Mouse (Mus musculus): Measurements from ENCODE around the gene Nlgn3. TPM values are rescaled to one million over a fixed set of nuclear protein-coding genes. Genes with fewer than 3 reads are reported as not detected.

The Nlgn3 gene
- polyA plus RNA-seq, 1 experiment from 2014 or later = 6.8 TPM

GRCm38 (mm10) chrX:101290111-101290510 lies 8.9 kb upstream of the Nlgn3 start:
- Histone ChIP-seq H3K27me3 (ENCODE audit: insufficient read depth, low read length) (no peaks in the 10 kb centered on the region; the same call in 1 of the 2 replicates), H3K4me3 (ENCODE audit: low read length) (no peak overlapping the region), H3K9ac (replicated peaks; ENCODE audit: low read length) (no peak overlapping the region), H3K4me1 (ENCODE audit: insufficient read depth, low read length) (no peaks in the 10 kb centered on the region), H3K27ac (ENCODE audit: low read length) (no peak overlapping the region), H3K36me3 (ENCODE audit: insufficient read depth, low read length) (peaks cover 61% of the 10 kb centered on the region), H3K9me3 (ENCODE audit: low read length) (no peaks in the 10 kb centered on the region), H3K4me2 (replicated peaks; ENCODE audit: low read depth, low read length) (no peak overlapping the region)
- 87% methylated on average over 10 of the region's 10 CpGs for WGBS
- ATAC-seq (ENCODE audit: low FRiP score, low TSS enrichment) = no peak

- peaks cover 8% of the 10 kb centered on the region; the same call in 1 of the 2 replicates for H3K36me3 ChIP-seq (ENCODE audit: insufficient read depth, low read length)
- 25% methylated on average over 11 of the region's 13 CpGs for WGBS
- H3K4me1 ChIP-seq (ENCODE audit: insufficient read depth, low read length) = no peaks in the 10 kb centered on the region
- no peaks in the 10 kb centered on the region for H3K9me3 ChIP-seq (ENCODE audit: low read length)
- H3K4me3 ChIP-seq (ENCODE audit: low read length) = peak overlapping the region; percentile 40
- H3K27me3 ChIP-seq (ENCODE audit: insufficient read depth, low read length) = peaks cover 9% of the 10 kb centered on the region; the same call in 1 of the 2 replicates
- H3K27ac ChIP-seq (ENCODE audit: low read length) = no peak overlapping the region
- peak; percentile 43; the same call in 1 of the 2 replicates for ATAC-seq (ENCODE audit: low FRiP score, low TSS enrichment)
- peak overlapping the region; percentile 54 for H3K9ac ChIP-seq (replicated peaks; ENCODE audit: low read length)
- H3K4me2 ChIP-seq (replicated peaks; ENCODE audit: low read depth, low read length) = peak overlapping the region; percentile 55
Measured at GRCm38 (mm10) chrX:101299473-101300426, 782 bp downstream of the Nlgn3 start.

DNA sequence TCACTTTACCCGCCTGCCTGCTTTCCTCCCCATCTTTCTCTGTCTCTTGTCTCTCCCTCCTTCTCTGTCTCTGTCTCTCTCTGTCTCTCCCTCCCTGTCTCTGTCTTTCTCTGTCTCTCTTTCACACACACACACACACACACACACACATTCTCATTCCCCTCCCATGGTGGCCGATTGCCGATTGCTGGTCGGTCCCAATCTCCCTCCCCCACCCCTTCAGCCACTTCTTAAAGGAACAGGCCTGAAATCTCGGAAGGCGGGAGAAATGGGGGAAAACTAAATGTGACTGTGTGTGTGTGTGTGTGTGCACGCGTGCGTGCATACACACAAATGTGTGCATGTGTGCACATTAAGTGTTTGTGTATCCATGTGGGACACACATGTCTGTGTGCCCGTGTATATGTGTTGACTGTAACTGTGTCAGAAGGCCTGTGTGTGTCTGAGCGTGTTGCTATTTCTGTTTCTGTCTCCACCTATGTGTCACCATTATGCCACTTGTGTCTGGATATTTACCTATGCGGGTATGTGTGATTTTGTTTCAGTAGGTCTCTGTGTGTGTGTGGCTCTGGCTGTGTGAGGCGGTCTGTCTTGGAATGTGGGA lies 1.6 kb downstream of the Nlgn3 start:
- Histone ChIP-seq H3K27me3 (ENCODE audit: insufficient read depth, low read length) (peaks cover 12% of the 10 kb centered on the region; the same call in 1 of the 2 replicates), H3K4me3 (ENCODE audit: low read length) (peak overlapping the region; percentile 40), H3K36me3 (ENCODE audit: insufficient read depth, low read length) (peaks cover 8% of the 10 kb centered on the region; the same call in 1 of the 2 replicates), H3K9me3 (ENCODE audit: low read length) (no peaks in the 10 kb centered on the region), H3K27ac (ENCODE audit: low read length) (no peak overlapping the region), H3K9ac (replicated peaks; ENCODE audit: low read length) (peak overlapping the region; percentile 22; the same call in 1 of the 2 replicates), H3K4me1 (ENCODE audit: insufficient read depth, low read length) (no peaks in the 10 kb centered on the region), H3K4me2 (replicated peaks; ENCODE audit: low read depth, low read length) (peak overlapping the region; percentile 55)
- WGBS = 45% methylated on average over 13 of the region's 13 CpGs
- 0 out of 2 replicates have a peak, but pooled peaks have one; percentile 9 for ATAC-seq (ENCODE audit: low FRiP score, low TSS enrichment)

DNA sequence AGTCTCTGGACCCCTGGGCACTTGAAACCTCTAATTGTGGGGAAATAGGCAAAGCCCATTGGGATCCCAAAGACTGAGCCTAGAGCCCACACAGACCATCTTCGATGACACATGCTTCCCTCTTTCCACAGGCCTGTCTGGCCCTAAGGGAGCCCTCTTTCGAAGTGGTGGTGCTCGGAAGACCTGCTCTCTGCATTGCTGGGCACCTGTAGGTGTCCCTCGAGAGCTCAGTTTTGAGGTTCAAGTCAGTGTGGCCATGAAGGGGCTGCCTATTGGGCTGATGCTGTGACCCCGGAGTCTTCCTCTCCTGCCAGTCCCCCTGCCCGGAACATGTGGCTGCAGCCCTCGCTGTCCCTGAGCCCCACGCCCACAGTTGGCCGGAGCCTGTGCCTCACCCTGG lies 2.7 kb downstream of the Nlgn3 start:
- H3K4me1 ChIP-seq (ENCODE audit: insufficient read depth, low read length) = no peaks in the 10 kb centered on the region
- no peak overlapping the region for H3K9ac ChIP-seq (replicated peaks; ENCODE audit: low read length)
- peaks cover 4% of the 10 kb centered on the region; the same call in 1 of the 2 replicates for H3K36me3 ChIP-seq (ENCODE audit: insufficient read depth, low read length)
- H3K27me3 ChIP-seq (ENCODE audit: insufficient read depth, low read length) = peaks cover 12% of the 10 kb centered on the region; the same call in 1 of the 2 replicates
- no peak overlapping the region for H3K27ac ChIP-seq (ENCODE audit: low read length)
- H3K9me3 ChIP-seq (ENCODE audit: low read length) = no peaks in the 10 kb centered on the region
- no peak overlapping the region for H3K4me3 ChIP-seq (ENCODE audit: low read length)
- H3K4me2 ChIP-seq (replicated peaks; ENCODE audit: low read depth, low read length) = no peak overlapping the region
- WGBS = 72% methylated on average over 9 of the region's 9 CpGs
- no peak for ATAC-seq (ENCODE audit: low FRiP score, low TSS enrichment)

GRCm38 (mm10) chrX:101304646-101305045 lies 5.7 kb downstream of the Nlgn3 start:
- H3K4me2 ChIP-seq (replicated peaks; ENCODE audit: low read depth, low read length) = no peak overlapping the region
- no peak overlapping the region for H3K4me3 ChIP-seq (ENCODE audit: low read length)
- WGBS = 51% methylated on average over 2 of the region's 2 CpGs
- no peak overlapping the region for H3K9ac ChIP-seq (replicated peaks; ENCODE audit: low read length)
- H3K36me3 ChIP-seq (ENCODE audit: insufficient read depth, low read length) = no peaks in the 10 kb centered on the region
- no peaks in the 10 kb centered on the region for H3K9me3 ChIP-seq (ENCODE audit: low read length)
- no peak for ATAC-seq (ENCODE audit: low FRiP score, low TSS enrichment)
- H3K27me3 ChIP-seq (ENCODE audit: insufficient read depth, low read length) = peaks cover 17% of the 10 kb centered on the region; the same call in 1 of the 2 replicates
- no peak overlapping the region for H3K27ac ChIP-seq (ENCODE audit: low read length)
- H3K4me1 ChIP-seq (ENCODE audit: insufficient read depth, low read length) = no peaks in the 10 kb centered on the region

DNA sequence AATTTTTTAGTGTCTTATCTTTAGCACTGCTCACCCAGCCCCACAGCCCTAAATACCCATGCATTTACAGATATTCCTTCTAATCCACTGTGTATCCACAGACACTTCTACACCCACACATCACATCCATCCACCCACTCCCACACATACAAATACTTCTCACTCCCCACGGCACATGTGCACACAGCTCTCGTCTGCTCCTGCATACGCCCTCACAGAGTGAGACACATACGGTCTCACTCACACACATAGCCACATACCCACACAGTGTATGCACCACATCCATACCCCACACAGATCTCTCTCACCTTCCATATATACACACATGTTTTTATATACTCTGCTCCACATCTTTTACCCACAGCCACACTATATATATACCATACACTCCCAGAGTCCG lies 10.3 kb downstream of the Nlgn3 start:
- Histone ChIP-seq H3K36me3 (ENCODE audit: insufficient read depth, low read length) (no peaks in the 10 kb centered on the region), H3K4me2 (replicated peaks; ENCODE audit: low read depth, low read length) (no peak overlapping the region), H3K27me3 (ENCODE audit: insufficient read depth, low read length) (peaks cover 19% of the 10 kb centered on the region; the same call in 1 of the 2 replicates), H3K9ac (replicated peaks; ENCODE audit: low read length) (no peak overlapping the region), H3K4me1 (ENCODE audit: insufficient read depth, low read length) (no peaks in the 10 kb centered on the region), H3K9me3 (ENCODE audit: low read length) (no peaks in the 10 kb centered on the region), H3K27ac (ENCODE audit: low read length) (no peak overlapping the region), H3K4me3 (ENCODE audit: low read length) (no peak overlapping the region)
- WGBS = 83% methylated on average over 5 of the region's 5 CpGs
- no peak for ATAC-seq (ENCODE audit: low FRiP score, low TSS enrichment)

- H3K4me1 ChIP-seq (ENCODE audit: insufficient read depth, low read length) = no peaks in the 10 kb centered on the region
- no peak for ATAC-seq (ENCODE audit: low FRiP score, low TSS enrichment)
- no peaks in the 10 kb centered on the region for H3K9me3 ChIP-seq (ENCODE audit: low read length)
- H3K4me3 ChIP-seq (ENCODE audit: low read length) = no peak overlapping the region
- no peak overlapping the region for H3K4me2 ChIP-seq (replicated peaks; ENCODE audit: low read depth, low read length)
- no peak overlapping the region for H3K9ac ChIP-seq (replicated peaks; ENCODE audit: low read length)
- peak overlapping the region; percentile 17; the same call in 1 of the 2 replicates for H3K27ac ChIP-seq (ENCODE audit: low read length)
- WGBS = 51% methylated on average over 6 of the region's 6 CpGs
- H3K36me3 ChIP-seq (ENCODE audit: insufficient read depth, low read length) = no peaks in the 10 kb centered on the region
- peaks cover 7% of the 10 kb centered on the region; the same call in 1 of the 2 replicates for H3K27me3 ChIP-seq (ENCODE audit: insufficient read depth, low read length)
Measured at GRCm38 (mm10) chrX:101313625-101314359, 14.8 kb downstream of the Nlgn3 start.

GRCm38 (mm10) chrX:101319775-101320174 lies 20.8 kb downstream of the Nlgn3 start:
- no peak overlapping the region for H3K27ac ChIP-seq (ENCODE audit: low read length)
- H3K4me2 ChIP-seq (replicated peaks; ENCODE audit: low read depth, low read length) = no peak overlapping the region
- H3K9me3 ChIP-seq (ENCODE audit: low read length) = no peaks in the 10 kb centered on the region
- no peak overlapping the region for H3K9ac ChIP-seq (replicated peaks; ENCODE audit: low read length)
- no peaks in the 10 kb centered on the region for H3K4me1 ChIP-seq (ENCODE audit: insufficient read depth, low read length)
- H3K4me3 ChIP-seq (ENCODE audit: low read length) = no peak overlapping the region
- H3K27me3 ChIP-seq (ENCODE audit: insufficient read depth, low read length) = no peaks in the 10 kb centered on the region
- ATAC-seq (ENCODE audit: low FRiP score, low TSS enrichment) = no peak
- WGBS = 91% methylated on average over 12 of the region's 12 CpGs
- no peaks in the 10 kb centered on the region for H3K36me3 ChIP-seq (ENCODE audit: insufficient read depth, low read length)
